Mouse (Mus musculus) embryonic facial prominence, embryonic 14.5 days (tissue): ENCODE measurements around the gene Trpv6. TPM values are rescaled to one million over a fixed set of nuclear protein-coding genes. Genes with fewer than 3 reads are reported as not detected.

Experiments used
- ATAC-seq: fragments of 200-750 bp; cut with Nextera tagmentation; 2 replicates; pipeline ENCODE4 v1.8.0; 2017; ENCODE audit warnings: low read depth, moderate number of reproducible peaks, moderate TSS enrichment
- DNase-seq: peaks from one replicate; pipeline ENCODE4 v3.0.0-alpha.2; 2015; ENCODE audit warnings: low spot score
- H3K27ac ChIP-seq: fragments of 300-500 bp; sonication (generic); replicated peaks from 2 replicates; pipeline ENCODE4 v1.5.1; 2014; ENCODE audit warnings: low read depth, mild to moderate bottlenecking, low read length, moderate library complexity
- H3K27me3 ChIP-seq: fragments of 300-500 bp; sonication (generic); replicated peaks from 2 replicates; pipeline ENCODE4 v1.6.1; 2014; ENCODE audit warnings: low read length; ENCODE audit not compliant: control insufficient read depth, insufficient read depth
- H3K36me3 ChIP-seq: fragments of 300-500 bp; sonication (generic); 2 replicates; pipeline ENCODE4 v1.6.1; 2014; ENCODE audit warnings: low read length, mixed read lengths; ENCODE audit not compliant: control insufficient read depth, insufficient read depth
- H3K4me1 ChIP-seq: fragments of 300-500 bp; sonication (generic); 2 replicates; pipeline ENCODE4 v1.6.1; 2014; ENCODE audit warnings: antibody characterized with exemption, low read length; ENCODE audit not compliant: control insufficient read depth, insufficient read depth
- H3K4me2 ChIP-seq: fragments of 300-500 bp; sonication (generic); 2 replicates; pipeline ENCODE4 v1.6.1; 2014; ENCODE audit warnings: low read depth, mild to moderate bottlenecking, low read length, moderate library complexity, mixed read lengths
- H3K4me3 ChIP-seq: fragments of 300-500 bp; sonication (generic); 2 replicates; pipeline ENCODE4 v1.5.1; 2014; ENCODE audit warnings: low read depth, mild to moderate bottlenecking, low read length
- H3K9ac ChIP-seq: fragments of 300-500 bp; sonication (generic); 2 replicates; pipeline ENCODE4 v1.6.1; 2014; ENCODE audit warnings: low read depth, mild to moderate bottlenecking, low read length, moderate library complexity, mixed read lengths
- H3K9me3 ChIP-seq: fragments of 300-500 bp; sonication (generic); 2 replicates; pipeline ENCODE4 v1.6.1; 2016; ENCODE audit warnings: low read length; ENCODE audit not compliant: control insufficient read depth
- WGBS: fragments of 180-500 bp; shearing (Covaris S2); extraction: QIAGEN DNeasy Blood & Tissue Kit; methylation state at CpG from one replicate; pipeline ENCODE4 v1.1.7; 2014; 5-methylcytosine and 5-hydroxymethylcytosine counted together
- polyA plus RNA-seq: library from polyadenylated mRNA; unstranded; fragments of >200 nt; fragmentation: Nextera tagmentation; extraction: Ambion mirVana; gene quantifications from 2 replicates; pipeline ENCODE4 v1.2.1, GENCODE M21; 2014

Trpv6 gene
- polyA plus RNA-seq, 1 experiment from 2014 or later, result 0.67 TPM

DNA sequence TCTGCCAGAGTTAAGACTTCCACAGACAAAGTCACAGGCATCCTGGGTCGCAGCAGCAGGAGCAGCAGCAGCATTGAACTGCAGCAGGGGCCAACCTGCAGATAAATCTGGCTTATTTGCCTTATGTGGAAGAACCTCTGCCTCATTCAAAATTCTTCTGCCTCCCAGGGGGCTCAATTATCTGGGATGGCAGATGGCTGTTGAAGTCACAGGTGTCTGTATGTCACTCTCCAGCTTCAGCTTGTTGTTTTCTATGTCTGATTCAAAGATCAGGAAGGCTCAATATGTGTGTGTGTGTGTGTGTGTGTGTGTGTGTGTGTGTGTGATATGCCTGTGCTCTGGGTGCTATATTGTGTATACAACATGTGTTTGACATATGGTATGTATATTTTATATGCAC, 1.2 kb upstream of the Trpv6 start:
- peak; percentile 10 for DNase-seq

DNA sequence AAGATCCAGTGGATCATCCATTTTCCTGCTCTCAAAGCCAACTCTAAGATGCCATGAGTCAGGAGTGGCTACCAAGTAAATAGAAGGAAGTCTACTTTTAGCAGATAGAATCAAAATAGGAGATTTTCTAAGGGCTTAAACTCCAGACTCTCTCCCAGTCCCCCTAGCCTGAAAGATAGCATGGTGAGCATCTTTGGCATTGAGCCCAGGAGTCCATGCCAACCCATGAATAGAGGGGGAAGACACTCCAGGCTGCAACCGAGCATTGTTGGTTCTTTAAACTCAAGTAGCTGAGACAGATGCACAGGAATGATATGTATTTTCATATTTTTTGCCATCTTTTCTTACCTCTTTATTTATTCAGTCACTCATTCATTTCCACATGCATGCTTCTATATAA, 994 bp downstream of the Trpv6 start:
- H3K4me1 ChIP-seq, result no peaks in the 10 kb centered on the region
- ATAC-seq (no peak), DNase-seq (no peak)
- H3K27me3 ChIP-seq, result no peaks in the 10 kb centered on the region
- no peaks in the 10 kb centered on the region for H3K36me3 ChIP-seq
- no peak overlapping the region for H3K27ac ChIP-seq
- WGBS, result 35% methylated on average over 1 of the region's 1 CpGs
- no peak overlapping the region for H3K4me3 ChIP-seq
- no peak overlapping the region for H3K4me2 ChIP-seq
- H3K9me3 ChIP-seq, result no peaks in the 10 kb centered on the region
- H3K9ac ChIP-seq, result no peak overlapping the region

More for the DNA sequence above, 1.2 kb upstream of the Trpv6 start:
- no peak overlapping the region for H3K9ac ChIP-seq
- no peaks in the 10 kb centered on the region for H3K4me1 ChIP-seq
- 0 out of 2 replicates have a peak, but pooled peaks have one; percentile 30 for ATAC-seq
- H3K27ac ChIP-seq, result no peak overlapping the region
- no peaks in the 10 kb centered on the region for H3K27me3 ChIP-seq
- H3K4me2 ChIP-seq, result no peak overlapping the region
- no peak overlapping the region for H3K4me3 ChIP-seq
- H3K36me3 ChIP-seq, result no peaks in the 10 kb centered on the region
- H3K9me3 ChIP-seq, result no peaks in the 10 kb centered on the region
- WGBS, result 6% methylated on average over 1 of the region's 1 CpGs

DNA sequence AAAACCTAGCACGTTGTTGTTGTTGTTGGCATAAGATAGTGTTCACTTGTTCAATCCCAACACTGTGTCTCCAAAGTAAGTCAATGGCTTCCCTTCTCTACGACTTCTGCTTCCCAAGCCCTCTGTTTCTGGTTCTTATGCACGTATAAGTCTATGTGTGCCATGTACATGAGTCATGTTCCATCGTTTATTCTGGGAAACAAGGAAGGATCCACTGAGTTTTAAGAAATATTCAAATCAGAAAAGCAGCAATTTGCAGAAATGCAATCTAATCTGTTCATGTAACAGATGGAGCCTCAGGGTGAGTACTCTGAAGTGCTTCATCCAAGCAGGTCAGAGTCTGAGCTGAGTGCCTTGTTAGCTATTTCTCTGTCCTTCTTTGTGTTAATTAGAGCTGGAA, 4.7 kb downstream of the Trpv6 start:
- H3K36me3 ChIP-seq, result no peaks in the 10 kb centered on the region
- H3K4me3 ChIP-seq, result no peak overlapping the region
- H3K9ac ChIP-seq, result no peak overlapping the region
- ATAC-seq (no peak), DNase-seq (no peak)
- H3K4me1 ChIP-seq, result no peaks in the 10 kb centered on the region
- H3K27me3 ChIP-seq, result no peaks in the 10 kb centered on the region
- H3K9me3 ChIP-seq, result no peaks in the 10 kb centered on the region
- H3K27ac ChIP-seq, result no peak overlapping the region
- WGBS, result 80% methylated on average over 4 of the region's 4 CpGs
- no peak overlapping the region for H3K4me2 ChIP-seq

DNA sequence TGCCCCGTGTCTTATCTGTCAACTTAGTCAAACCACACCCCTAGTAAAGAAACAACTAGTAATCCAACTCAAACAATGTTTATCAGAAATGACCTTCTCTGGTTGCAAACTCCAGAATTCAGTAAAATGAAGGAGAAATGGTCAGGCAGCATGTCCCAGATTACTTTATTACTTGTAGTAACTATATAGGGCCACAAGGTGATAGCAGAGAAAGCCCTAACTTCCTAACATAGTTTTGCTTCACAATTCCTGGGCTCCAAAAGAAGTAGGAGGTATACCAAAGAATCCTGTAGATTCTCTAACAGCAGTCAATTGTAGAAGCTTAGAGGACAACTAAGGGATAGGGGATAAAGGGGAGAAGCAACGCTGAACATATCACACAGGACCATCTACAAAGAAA, 5.4 kb downstream of the Trpv6 start:
- ATAC-seq (no peak), DNase-seq (no peak)
- H3K4me3 ChIP-seq, result no peak overlapping the region
- H3K9me3 ChIP-seq, result no peaks in the 10 kb centered on the region
- H3K4me2 ChIP-seq, result no peak overlapping the region
- no peak overlapping the region for H3K27ac ChIP-seq
- H3K4me1 ChIP-seq, result no peaks in the 10 kb centered on the region
- no peak overlapping the region for H3K9ac ChIP-seq
- no peaks in the 10 kb centered on the region for H3K36me3 ChIP-seq
- H3K27me3 ChIP-seq, result no peaks in the 10 kb centered on the region
- 79% methylated on average over 2 of the region's 2 CpGs for WGBS

DNA sequence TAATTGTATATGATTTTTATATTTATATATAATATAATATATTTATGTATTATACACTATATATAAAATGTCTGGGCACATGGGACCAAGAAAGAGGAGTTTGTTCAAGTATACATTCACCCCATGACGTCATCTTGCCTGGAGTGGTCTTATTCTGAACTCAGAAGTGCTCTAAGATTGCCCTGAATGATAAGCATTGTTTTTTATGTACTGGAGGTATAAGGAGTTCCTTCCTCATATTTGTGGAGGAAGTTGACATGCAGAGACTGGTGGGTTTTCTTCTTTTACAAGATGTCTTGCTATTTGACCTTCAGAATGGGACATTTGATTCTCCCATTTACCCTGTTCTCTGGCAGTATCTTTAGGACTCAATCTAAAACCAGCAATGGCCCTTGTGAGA, 8.0 kb downstream of the Trpv6 start:
- H3K27ac ChIP-seq, result no peak overlapping the region
- H3K4me3 ChIP-seq, result no peak overlapping the region
- no peaks in the 10 kb centered on the region for H3K9me3 ChIP-seq
- H3K9ac ChIP-seq, result no peak overlapping the region
- no peaks in the 10 kb centered on the region for H3K4me1 ChIP-seq
- no peak for ATAC-seq
- H3K36me3 ChIP-seq, result no peaks in the 10 kb centered on the region
- WGBS, result 66% methylated on average over 1 of the region's 1 CpGs
- no peaks in the 10 kb centered on the region for H3K27me3 ChIP-seq
- no peak for DNase-seq
- no peak overlapping the region for H3K4me2 ChIP-seq

GRCm38 (mm10) chr6:41622661-41623060, 13.5 kb downstream of the Trpv6 start:
- Histone ChIP-seq H3K4me3 (no peak overlapping the region), H3K4me1 (no peaks in the 10 kb centered on the region), H3K9me3 (no peaks in the 10 kb centered on the region), H3K9ac (no peak overlapping the region), H3K4me2 (no peak overlapping the region), H3K27ac (no peak overlapping the region), H3K36me3 (0 out of 2 replicates have a peak, but pooled peaks cover 6% of the 10 kb centered on the region), H3K27me3 (no peaks in the 10 kb centered on the region)
- DNase-seq (no peak), ATAC-seq (no peak)
- WGBS, result 67% methylated on average over 9 of the region's 9 CpGs

DNA sequence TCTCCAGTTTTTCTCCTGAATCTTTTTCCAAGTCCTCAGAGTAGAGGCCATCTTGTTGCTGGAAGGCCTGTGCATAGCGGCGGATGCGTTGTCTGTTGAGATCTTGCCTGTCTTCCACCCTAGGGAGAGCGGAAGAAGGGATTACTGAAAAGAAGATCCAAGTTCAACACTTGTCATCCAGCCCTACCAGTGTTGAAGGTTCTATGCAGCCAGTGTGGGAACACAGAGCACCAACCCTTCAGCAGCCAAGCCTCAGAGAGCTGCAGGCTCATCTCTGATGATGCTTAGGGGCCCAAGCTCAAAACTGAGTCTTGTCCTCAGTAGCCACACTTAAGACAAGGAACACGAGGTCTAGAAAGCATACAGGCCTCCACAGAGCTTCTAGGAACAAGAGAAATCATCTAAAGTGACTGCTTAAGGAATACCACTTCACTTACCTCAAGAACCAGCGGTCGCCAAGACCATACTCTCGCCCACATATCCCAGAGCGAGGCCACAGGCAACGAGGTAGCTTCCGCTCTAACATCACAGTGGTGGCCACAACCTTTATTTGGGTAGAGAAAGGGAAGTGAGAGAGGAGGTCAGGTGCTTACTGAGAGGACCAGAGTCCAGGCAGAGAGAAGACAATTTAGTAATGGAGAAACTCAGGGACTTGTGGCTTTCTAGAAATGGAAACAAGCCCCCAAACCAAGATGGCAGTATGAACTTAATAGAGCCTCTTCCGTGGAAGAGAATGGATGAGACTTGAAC, 14.8 kb downstream of the Trpv6 start:
- no peak for DNase-seq
- WGBS, result 94% methylated on average over 12 of the region's 12 CpGs
- H3K4me3 ChIP-seq, result no peak overlapping the region

DNA sequence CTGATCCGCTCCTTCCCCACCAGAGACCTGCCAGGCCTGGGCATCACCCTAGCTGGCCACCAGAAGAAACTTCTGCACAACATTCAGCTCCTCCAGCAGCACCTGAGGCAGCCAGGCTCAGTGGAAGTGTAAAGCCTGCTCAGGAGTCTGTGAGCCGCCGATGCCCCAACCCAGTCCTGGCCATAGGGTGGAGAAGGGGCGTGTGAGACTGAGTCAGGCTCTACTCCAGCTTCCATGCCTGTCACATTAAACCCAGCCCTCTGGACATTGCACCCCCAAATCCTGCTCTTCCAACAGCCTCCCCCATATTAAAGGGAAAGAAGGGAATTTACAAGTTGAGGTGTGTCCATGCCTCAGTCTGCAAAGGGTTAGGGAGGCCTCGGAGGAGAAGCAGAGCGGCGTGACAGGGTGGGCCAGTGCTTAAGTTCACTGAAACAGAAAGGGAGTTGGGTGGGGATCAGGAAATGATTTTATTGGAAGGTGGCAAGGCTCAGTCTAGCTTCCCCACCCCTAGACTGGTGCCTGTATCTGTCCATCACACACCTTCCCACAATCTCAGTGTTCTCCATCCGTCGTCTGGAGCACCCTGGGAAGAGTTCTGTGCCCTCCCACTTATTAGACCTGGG, 15.9 kb downstream of the Trpv6 start:
- H3K27ac ChIP-seq, result no peak overlapping the region
- no peak for DNase-seq
- no peak overlapping the region for H3K9ac ChIP-seq
- no peak overlapping the region for H3K4me3 ChIP-seq
- ATAC-seq, result no peak
- no peaks in the 10 kb centered on the region for H3K4me1 ChIP-seq
- H3K36me3 ChIP-seq, result 0 out of 2 replicates have a peak, but pooled peaks cover 6% of the 10 kb centered on the region
- H3K27me3 ChIP-seq, result no peaks in the 10 kb centered on the region
- H3K4me2 ChIP-seq, result no peak overlapping the region
- WGBS, result 93% methylated on average over 9 of the region's 9 CpGs
- no peaks in the 10 kb centered on the region for H3K9me3 ChIP-seq

More for the DNA sequence above, 14.8 kb downstream of the Trpv6 start:
- H3K27ac ChIP-seq, result no peak overlapping the region
- no peak for ATAC-seq
- H3K9ac ChIP-seq, result no peak overlapping the region
- H3K27me3 ChIP-seq, result no peaks in the 10 kb centered on the region
- no peak overlapping the region for H3K4me2 ChIP-seq
- no peaks in the 10 kb centered on the region for H3K9me3 ChIP-seq
- H3K36me3 ChIP-seq, result 0 out of 2 replicates have a peak, but pooled peaks cover 6% of the 10 kb centered on the region
- no peaks in the 10 kb centered on the region for H3K4me1 ChIP-seq

GRCm38 (mm10) chr6:41607637-41608036, 28.6 kb downstream of the Trpv6 start:
- Histone ChIP-seq H3K36me3 (no peaks in the 10 kb centered on the region), H3K4me3 (no peak overlapping the region), H3K9me3 (no peaks in the 10 kb centered on the region), H3K27me3 (no peaks in the 10 kb centered on the region), H3K4me1 (peaks cover 5% of the 10 kb centered on the region), H3K9ac (no peak overlapping the region), H3K4me2 (no peak overlapping the region), H3K27ac (no peak overlapping the region)
- WGBS, result 47% methylated on average over 4 of the region's 5 CpGs
- no peak for ATAC-seq
- no peak for DNase-seq
